Mouse (Mus musculus) heart, adult 2 months (tissue): ENCODE data around the gene Hps1. TPM values are rescaled to one million over a fixed set of nuclear protein-coding genes. Genes with fewer than 3 reads are reported as not detected.
A peak's percentile ranks its signal among the peaks of the same experiment; 100 is the strongest.
"Not testable (repeated sequence)": the region's sequence is repeated elsewhere in the genome, so short reads cannot be mapped to it uniquely, and the experiment has no call there.

Experiments
- DNase-seq, 2 experiments: peaks; one replicate each; pipeline ENCODE4 v3.0.0; 2021
- H3K27ac ChIP-seq: fragments of 200-600 bp; 2 replicates; pipeline ENCODE4 v1.8.1; 2022
- H3K27me3 ChIP-seq: fragments of 200-500 bp; 2 replicates; pipeline ENCODE4 v1.6.1; 2012; ENCODE audit warnings: mild to moderate bottlenecking, low read length, inconsistent platforms, mixed read lengths; ENCODE audit not compliant: control insufficient read depth, insufficient read depth
- H3K36me3 ChIP-seq: fragments of 200-500 bp; 2 replicates; pipeline ENCODE4 v1.6.1; 2012; ENCODE audit warnings: low read length, inconsistent platforms; ENCODE audit not compliant: control insufficient read depth, insufficient read depth
- H3K4me1 ChIP-seq: fragments of 200-500 bp; 2 replicates; pipeline ENCODE4 v1.6.1; 2011; ENCODE audit warnings: low read length; ENCODE audit not compliant: control insufficient read depth, insufficient read depth
- H3K4me3 ChIP-seq: fragments of 200-600 bp; 2 replicates; pipeline ENCODE4 v1.8.1; 2022
- H3K79me2 ChIP-seq: fragments of 200-500 bp; replicated peaks from 2 replicates; pipeline ENCODE4 v1.6.1; 2012; ENCODE audit warnings: mild to moderate bottlenecking, inconsistent platforms, low read length, moderate library complexity, mixed read lengths; ENCODE audit not compliant: control insufficient read depth, insufficient read depth
- H3K9ac ChIP-seq: fragments of 200-500 bp; 2 replicates; pipeline ENCODE4 v1.6.1; 2012; ENCODE audit warnings: low read depth, mild to moderate bottlenecking, control low read depth, inconsistent platforms, low read length, mixed read lengths
- CTCF ChIP-seq: fragments of 200-600 bp; IDR thresholded peaks from 2 replicates; pipeline ENCODE4 v1.8.1; 2022; ENCODE audit warnings: antibody characterized with exemption, mild to moderate bottlenecking, moderate library complexity
- EP300 ChIP-seq: fragments of 200-500 bp; IDR thresholded peaks from 2 replicates; pipeline ENCODE4 v1.6.1; 2011; ENCODE audit warnings: low read depth, low read length, control low read depth; ENCODE audit not compliant: insufficient read depth
- POLR2A ChIP-seq: fragments of 200-500 bp; IDR thresholded peaks from 2 replicates; pipeline ENCODE4 v1.6.1; 2011; ENCODE audit warnings: mild to moderate bottlenecking, low read depth, low read length, control low read depth; ENCODE audit not compliant: insufficient read depth
- WGBS: fragments of 180-500 bp; shearing (Covaris S2); methylation state at CpG from one replicate; pipeline ENCODE4 v1.1.7; 2018; 5-methylcytosine and 5-hydroxymethylcytosine counted together
- intact Hi-C: fragments of 180-260 bp; cut with DNase I; formaldehyde crosslinking; loops from one replicate; pipeline ENCODE4 v1.15.1; 2025
- polyA plus RNA-seq: library from polyadenylated mRNA; depleted of rRNA; stranded (reverse); fragments of >200 nt; gene quantifications from 2 replicates; pipeline ENCODE4 v1.2.3, GENCODE M21; 2012
- total RNA-seq, 2 experiments: library from RNA; stranded (reverse); gene quantifications; 2 replicates each; pipeline ENCODE4 v1.2.3; 2021

Gene Hps1
- total and polyA plus RNA-seq, 3 experiments = 1.6 to 6.6 (median 1.7) TPM

DNA sequence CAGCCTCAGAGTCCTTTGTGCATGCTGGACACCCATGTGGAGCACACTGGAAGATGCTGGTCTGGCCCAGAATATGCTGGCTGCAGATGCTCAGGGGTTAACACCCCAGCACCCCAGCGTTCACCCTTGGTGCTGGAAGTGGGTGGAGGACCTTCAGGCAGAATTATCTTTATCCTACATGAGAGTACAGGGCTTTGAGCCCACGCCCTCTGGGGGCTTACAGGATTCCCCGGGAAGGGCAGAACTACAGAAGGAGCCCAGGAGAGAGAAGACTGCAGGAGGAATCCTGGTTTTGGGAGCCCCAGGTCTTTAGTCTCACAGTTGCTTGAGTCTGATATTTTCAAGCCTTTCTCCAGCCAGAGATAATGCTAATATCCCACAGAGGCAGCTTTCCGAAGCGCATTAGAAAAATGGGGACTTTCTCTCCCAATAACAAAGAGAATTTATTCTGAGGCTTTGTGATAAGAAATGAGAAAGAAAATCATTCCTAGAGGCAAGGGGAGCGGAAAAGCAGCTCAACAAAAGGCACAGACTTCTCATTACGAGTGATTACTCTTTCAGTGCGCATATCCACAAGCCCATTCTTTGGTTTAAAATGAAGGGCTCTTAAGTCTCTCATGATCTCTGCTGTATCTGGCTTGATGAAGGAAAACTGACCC, 5.9 kb upstream of the Hps1 start:
- Histone ChIP-seq H3K79me2 (no peaks in the 10 kb centered on the region), H3K27me3 (no peaks in the 10 kb centered on the region), H3K36me3 (no peaks in the 10 kb centered on the region), H3K4me3 (no peak overlapping the region), H3K27ac (no peak overlapping the region), H3K9ac (no peak overlapping the region), H3K4me1 (no peaks in the 10 kb centered on the region)
- TF ChIP-seq POLR2A (no peak), EP300 (no peak), CTCF (no peak)
- DNase-seq = no peak
- 59% methylated on average over 8 of the region's 8 CpGs for WGBS
- intact Hi-C loops = no loop called here

DNA sequence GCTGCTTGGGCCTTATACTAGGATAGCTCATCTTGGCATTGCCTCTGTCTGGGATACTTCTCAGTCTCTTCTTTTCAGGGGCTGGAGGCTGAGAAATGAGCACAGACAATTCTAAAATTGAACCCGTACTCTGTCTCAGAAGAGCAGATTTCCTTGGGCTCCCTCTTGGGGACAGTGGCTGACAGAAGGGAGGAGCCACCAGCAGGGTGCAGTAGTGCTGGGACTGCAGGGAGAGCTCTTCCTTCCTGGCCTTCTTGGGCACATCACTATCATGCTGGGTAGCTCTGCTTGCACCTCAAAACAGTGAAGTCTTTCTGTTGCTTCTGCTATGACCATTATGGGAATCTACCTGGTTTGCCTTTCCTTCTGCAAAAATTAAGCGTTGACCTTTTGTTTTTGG, 5.4 kb upstream of the Hps1 start:
- no peaks in the 10 kb centered on the region for H3K27me3 ChIP-seq
- intact Hi-C loops = no loop called here
- no peak overlapping the region for H3K4me3 ChIP-seq
- no peak for DNase-seq
- WGBS = 33% methylated on average over 2 of the region's 2 CpGs
- no peaks in the 10 kb centered on the region for H3K79me2 ChIP-seq
- no peak overlapping the region for H3K9ac ChIP-seq
- H3K27ac ChIP-seq = no peak overlapping the region
- no peaks in the 10 kb centered on the region for H3K36me3 ChIP-seq
- H3K4me1 ChIP-seq = no peaks in the 10 kb centered on the region
- TF ChIP-seq EP300 = no peak
- peak; percentile 20 for TF ChIP-seq CTCF

DNA sequence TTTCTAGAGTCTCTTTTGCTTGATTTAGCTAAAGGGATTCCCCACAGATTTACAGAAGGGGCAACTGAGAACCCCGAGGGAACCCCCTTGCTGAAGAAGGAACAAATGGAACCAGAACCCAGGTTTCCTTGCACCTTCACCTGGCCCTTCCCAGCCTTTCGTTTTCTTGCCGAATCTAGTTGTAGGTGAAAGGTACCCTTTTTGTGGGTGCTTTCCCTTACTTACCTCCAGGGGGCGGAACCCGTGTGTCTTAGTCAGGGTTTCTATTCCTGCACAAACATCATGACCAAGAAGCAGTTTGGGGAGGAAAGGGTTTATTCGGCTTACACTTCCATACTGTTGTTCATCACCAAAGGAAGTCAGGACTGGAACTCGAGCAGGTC, 369 bp upstream of the Hps1 start:
- H3K4me1 ChIP-seq, intact Hi-C loops, DNase-seq, H3K79me2 ChIP-seq, H3K27me3 ChIP-seq, H3K36me3 ChIP-seq: not testable (repeated sequence)
- Histone ChIP-seq H3K27ac (peak overlapping the region; percentile 77), H3K4me3 (peak overlapping the region; percentile 47), H3K9ac (peak overlapping the region; percentile 68)
- WGBS = 44% methylated on average over 7 of the region's 7 CpGs

DNA sequence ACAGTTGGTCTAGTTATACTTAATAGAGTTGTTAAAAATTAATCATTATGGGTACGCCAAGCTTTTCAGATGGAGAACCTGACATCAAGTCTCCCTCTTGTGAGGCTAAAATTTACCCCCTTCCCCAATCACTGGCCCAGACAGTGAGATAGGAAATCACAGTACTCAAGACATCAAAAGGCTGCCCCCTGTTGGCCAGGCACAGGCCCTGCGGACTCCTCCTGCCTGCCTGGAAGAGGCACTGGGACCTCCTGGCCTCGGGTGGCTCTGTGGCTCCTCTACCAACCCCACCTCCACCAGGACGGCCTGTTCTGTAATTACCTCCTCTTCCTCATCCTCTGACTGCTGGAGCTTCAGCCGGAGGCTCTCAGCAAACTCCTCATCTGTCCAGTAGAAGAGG, 2.0 kb downstream of the Hps1 start:
- intact Hi-C loops = loop anchor here (2.0 to 5.0 kb wide), 2 partner anchors 25 to 190 kb away; partner anchors contain the start of gene Pyroxd2
- DNase-seq = peak in 1 of 2 experiments; percentile 52
- no peak for TF ChIP-seq POLR2A
- TF ChIP-seq CTCF = peak; percentile 74
- TF ChIP-seq EP300 = no peak
- H3K27ac ChIP-seq = no peak overlapping the region
- H3K27me3 ChIP-seq = no peaks in the 10 kb centered on the region
- H3K9ac ChIP-seq = no peak overlapping the region
- WGBS = 77% methylated on average over 5 of the region's 5 CpGs
- H3K4me3 ChIP-seq = no peak overlapping the region
- no peaks in the 10 kb centered on the region for H3K36me3 ChIP-seq
- no peaks in the 10 kb centered on the region for H3K79me2 ChIP-seq
- H3K4me1 ChIP-seq = no peaks in the 10 kb centered on the region

DNA sequence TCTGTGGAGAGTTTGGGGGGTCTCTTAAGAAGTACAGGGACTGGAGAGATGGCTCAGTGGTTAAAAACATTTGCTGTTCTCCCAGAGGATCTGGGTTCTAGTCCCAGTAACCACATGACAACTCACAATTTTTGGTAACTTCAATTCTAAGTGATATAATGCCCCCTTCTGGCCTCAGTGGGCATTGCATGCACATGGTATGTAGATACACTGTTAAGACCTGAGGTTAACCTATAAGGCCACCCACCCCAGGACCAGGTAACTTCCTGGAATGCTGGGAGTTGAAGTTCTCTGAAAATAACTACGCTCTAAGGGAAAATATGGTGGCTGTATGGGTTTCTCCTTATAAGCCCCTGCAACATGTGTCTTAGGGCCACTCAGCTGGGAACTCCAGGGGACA, 3.0 kb downstream of the Hps1 start:
- no peak for TF ChIP-seq EP300
- TF ChIP-seq CTCF = peak; percentile 68
- TF ChIP-seq POLR2A = no peak
- intact Hi-C loops = loop anchor here (2.0 to 5.0 kb wide), 2 partner anchors 24 to 190 kb away; partner anchors contain the start of gene Pyroxd2
- DNase-seq = no peak
- Histone ChIP-seq H3K36me3 (no peaks in the 10 kb centered on the region), H3K27me3 (no peaks in the 10 kb centered on the region), H3K4me3 (no peak overlapping the region), H3K27ac (no peak overlapping the region), H3K9ac (no peak overlapping the region), H3K79me2 (no peaks in the 10 kb centered on the region), H3K4me1 (no peaks in the 10 kb centered on the region)
- WGBS = 97% methylated on average over 1 of the region's 1 CpGs

DNA sequence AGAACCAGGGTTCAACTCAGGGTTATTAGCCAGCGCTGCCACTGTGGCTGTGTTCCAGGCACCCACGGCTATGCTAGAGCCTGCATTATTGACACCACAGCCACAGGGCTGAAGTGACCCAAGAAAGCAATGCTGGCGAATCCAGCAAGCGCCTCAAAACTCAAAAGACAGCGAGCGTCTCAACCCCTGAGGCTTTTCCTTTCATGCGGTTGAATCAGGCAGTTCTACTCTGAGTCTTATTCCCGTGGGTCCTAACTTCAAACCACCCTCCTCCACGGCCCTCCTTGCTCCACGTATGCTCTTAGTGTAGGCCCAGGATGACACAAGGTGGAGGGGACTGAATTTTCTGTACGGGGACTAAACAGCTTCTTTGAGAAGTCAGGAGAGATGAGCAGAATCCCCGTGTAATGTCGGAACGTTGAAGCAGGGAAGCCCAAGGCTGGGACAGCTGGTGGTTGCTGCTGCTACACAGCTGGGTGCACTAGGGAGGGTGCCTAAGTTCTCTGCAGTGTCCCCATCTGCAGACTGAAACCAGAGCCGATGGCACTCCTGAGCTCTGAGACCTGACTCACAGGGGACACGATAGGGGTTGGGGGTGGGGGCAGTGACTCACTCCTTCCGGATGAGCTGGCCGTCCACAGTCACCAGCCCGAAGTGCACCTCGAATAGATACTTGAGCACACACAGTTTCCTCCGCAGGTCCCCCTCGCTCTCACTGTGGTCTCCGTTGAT, 9.5 kb downstream of the Hps1 start:
- Histone ChIP-seq H3K4me3 (no peak overlapping the region), H3K4me1 (no peaks in the 10 kb centered on the region), H3K36me3 (no peaks in the 10 kb centered on the region), H3K79me2 (no peaks in the 10 kb centered on the region), H3K27me3 (no peaks in the 10 kb centered on the region), H3K9ac (no peak overlapping the region), H3K27ac (no peak overlapping the region)
- DNase-seq = no peak
- intact Hi-C loops = no loop called here
- WGBS = 68% methylated on average over 23 of the region's 23 CpGs
- TF ChIP-seq POLR2A (no peak), EP300 (no peak), CTCF (no peak)
